In genomic region chr5:38219771-38220307, GRCm38 (mm10) we compare ENCODE assay signal across 8 mouse cellular contexts. TPM values are rescaled to one million over a fixed set of nuclear protein-coding genes. Genes with fewer than 3 reads are reported as not detected.
DNase-seq lines count a peak whose midpoint lies in the region; ATAC-seq lines count a peak whose summit lies in the region.

No protein-coding gene starts in this region.

- peak overlapping the region; percentile 87 for H3K9ac ChIP-seq in kidney, embryonic 14.5 days (ENCODE audit: low read depth, low read length)
- H3K9ac ChIP-seq in forebrain, embryonic 12.5 days: peak overlapping the region; percentile 81
- peak overlapping the region; percentile 82 for H3K9ac ChIP-seq in limb, embryonic 13.5 days
- peak overlapping the region; percentile 83 for H3K9ac ChIP-seq in midbrain, embryonic 16.5 days (ENCODE audit: low read depth, low read length)

- peak; percentile 80; the same call in 1 of the 2 replicates for ATAC-seq in kidney, embryonic 14.5 days (ENCODE audit: low FRiP score, low TSS enrichment)
- peak; percentile 85; the same call in 1 of the 2 replicates for ATAC-seq in forebrain, embryonic 12.5 days (ENCODE audit: low FRiP score)
- peak; percentile 85 for ATAC-seq in limb, embryonic 13.5 days (ENCODE audit: low FRiP score, low read depth)
- peak; percentile 86 for ATAC-seq in midbrain, embryonic 16.5 days

- WGBS in kidney, embryonic 14.5 days: 2% methylated on average over 27 of the region's 35 CpGs
- WGBS in forebrain, embryonic 12.5 days: 1% methylated on average over 35 of the region's 35 CpGs
- WGBS in limb, embryonic 13.5 days: 1% methylated on average over 28 of the region's 35 CpGs
- WGBS in midbrain, embryonic 16.5 days: under 1% methylated on average over 31 of the region's 35 CpGs

- H3K9me3 ChIP-seq in kidney, embryonic 14.5 days (ENCODE audit: control insufficient read depth, low read length): no peaks in the 10 kb centered on the region
- no peaks in the 10 kb centered on the region for H3K9me3 ChIP-seq in forebrain, embryonic 12.5 days
- H3K9me3 ChIP-seq in limb, embryonic 13.5 days: no peaks in the 10 kb centered on the region
- no peaks in the 10 kb centered on the region for H3K9me3 ChIP-seq in midbrain, embryonic 16.5 days (replicated peaks; ENCODE audit: control insufficient read depth, low read length, poor library complexity, severe bottlenecking)

- no peak for DNase-seq in kidney, postnatal 25 days
- DNase-seq in NIH3T3 (ENCODE audit: low read depth): peak; percentile 58
- no peak for DNase-seq in B cell, adult 2 months
- DNase-seq in ovary, postnatal 10 days (ENCODE audit: low spot score): no peak

- 0 out of 2 replicates have a peak overlapping the region, but pooled peaks have one; percentile 19 for H3K27ac ChIP-seq in kidney, embryonic 14.5 days (ENCODE audit: low read depth, low read length)
- H3K27ac ChIP-seq in forebrain, embryonic 12.5 days: peak overlapping the region; percentile 69
- H3K27ac ChIP-seq in limb, embryonic 13.5 days: peak overlapping the region; percentile 33
- H3K27ac ChIP-seq in midbrain, embryonic 16.5 days (ENCODE audit: low read length): peak overlapping the region; percentile 86

- peak overlapping the region; percentile 95 for H3K4me3 ChIP-seq in kidney, embryonic 14.5 days (ENCODE audit: low read length)
- peak overlapping the region; percentile 88 for H3K4me3 ChIP-seq in forebrain, embryonic 12.5 days (replicated peaks)
- peak overlapping the region; percentile 92 for H3K4me3 ChIP-seq in limb, embryonic 13.5 days
- peak overlapping the region; percentile 94 for H3K4me3 ChIP-seq in midbrain, embryonic 16.5 days (ENCODE audit: low read depth, low read length)

- H3K4me1 ChIP-seq in kidney, embryonic 14.5 days (ENCODE audit: control insufficient read depth, insufficient read depth, low read length): peaks cover 16% of the 10 kb centered on the region
- peaks cover 25% of the 10 kb centered on the region for H3K4me1 ChIP-seq in forebrain, embryonic 12.5 days
- H3K4me1 ChIP-seq in limb, embryonic 13.5 days: peaks cover 21% of the 10 kb centered on the region
- H3K4me1 ChIP-seq in midbrain, embryonic 16.5 days (ENCODE audit: control insufficient read depth, insufficient read depth, low read length): peaks cover 22% of the 10 kb centered on the region

- H3K36me3 ChIP-seq in kidney, embryonic 14.5 days (ENCODE audit: control insufficient read depth, insufficient read depth, low read length): peaks cover 29% of the 10 kb centered on the region
- H3K36me3 ChIP-seq in forebrain, embryonic 12.5 days (replicated peaks): peaks cover 31% of the 10 kb centered on the region
- H3K36me3 ChIP-seq in limb, embryonic 13.5 days: peaks cover 32% of the 10 kb centered on the region
- H3K36me3 ChIP-seq in midbrain, embryonic 16.5 days (ENCODE audit: control insufficient read depth, insufficient read depth, low read length): peaks cover 11% of the 10 kb centered on the region

- H3K4me2 ChIP-seq in kidney, embryonic 14.5 days (replicated peaks; ENCODE audit: low read depth, low read length): peak overlapping the region; percentile 84
- H3K4me2 ChIP-seq in forebrain, embryonic 12.5 days: peak overlapping the region; percentile 89
- peak overlapping the region; percentile 92 for H3K4me2 ChIP-seq in limb, embryonic 13.5 days (replicated peaks)
- H3K4me2 ChIP-seq in midbrain, embryonic 16.5 days (ENCODE audit: low read length): peak overlapping the region; percentile 90

- H3K27me3 ChIP-seq in kidney, embryonic 14.5 days (ENCODE audit: control insufficient read depth, insufficient read depth, low read length): no peaks in the 10 kb centered on the region
- no peaks in the 10 kb centered on the region for H3K27me3 ChIP-seq in forebrain, embryonic 12.5 days
- no peaks in the 10 kb centered on the region for H3K27me3 ChIP-seq in limb, embryonic 13.5 days
- H3K27me3 ChIP-seq in midbrain, embryonic 16.5 days (ENCODE audit: control insufficient read depth, insufficient read depth, low read depth, low read length): no peaks in the 10 kb centered on the region

RNA-seq across cellular contexts. Expression of gene Zbtb49, which starts 0.4 kb away (rescaled TPM):
- 9.5 and 14.2 TPM in 2 replicates for polyA plus RNA-seq in kidney, embryonic 14.5 days (2014; fragmentation: Nextera tagmentation; extraction: Ambion mirVana)
- polyA plus RNA-seq in forebrain, embryonic 12.5 days (2016; fragmentation: Nextera tagmentation; extraction: Ambion mirVana): 24.7 and 27.6 TPM in 2 replicates
- 18.4 and 18.7 TPM in 2 replicates for polyA plus RNA-seq in limb, embryonic 13.5 days (2015; fragmentation: Nextera tagmentation; extraction: Ambion mirVana)
- polyA plus RNA-seq in midbrain, embryonic 16.5 days (2015; fragmentation: Nextera tagmentation; extraction: Ambion mirVana): 19.8 and 21.7 TPM in 2 replicates

RNA-seq across cellular contexts. Expression of gene Lyar, which starts 0.4 kb away (rescaled TPM):
- polyA plus RNA-seq in kidney, embryonic 14.5 days (2014; fragmentation: Nextera tagmentation; extraction: Ambion mirVana): 134 and 156 TPM in 2 replicates
- 117 and 128 TPM in 2 replicates for polyA plus RNA-seq in forebrain, embryonic 12.5 days (2016; fragmentation: Nextera tagmentation; extraction: Ambion mirVana)
- polyA plus RNA-seq in limb, embryonic 13.5 days (2015; fragmentation: Nextera tagmentation; extraction: Ambion mirVana): 115 and 118 TPM in 2 replicates
- polyA plus RNA-seq in midbrain, embryonic 16.5 days (2015; fragmentation: Nextera tagmentation; extraction: Ambion mirVana): 35.4 and 41.9 TPM in 2 replicates

RNA-seq across cellular contexts. Expression of gene Tmem128, which starts 40.1 kb away (rescaled TPM):
- polyA plus RNA-seq in kidney, embryonic 14.5 days (2014; fragmentation: Nextera tagmentation; extraction: Ambion mirVana): 103 and 114 TPM in 2 replicates
- polyA plus RNA-seq in forebrain, embryonic 12.5 days (2016; fragmentation: Nextera tagmentation; extraction: Ambion mirVana): 90.9 and 91.4 TPM in 2 replicates
- polyA plus RNA-seq in limb, embryonic 13.5 days (2015; fragmentation: Nextera tagmentation; extraction: Ambion mirVana): 67.2 and 75.3 TPM in 2 replicates
- polyA plus RNA-seq in midbrain, embryonic 16.5 days (2015; fragmentation: Nextera tagmentation; extraction: Ambion mirVana): 92.9 and 94.6 TPM in 2 replicates

RNA-seq across cellular contexts. Expression of gene Otop1, which starts 55.9 kb away (rescaled TPM):
- not detected in 2 replicates for polyA plus RNA-seq in kidney, embryonic 14.5 days (2014; fragmentation: Nextera tagmentation; extraction: Ambion mirVana)
- polyA plus RNA-seq in forebrain, embryonic 12.5 days (2016; fragmentation: Nextera tagmentation; extraction: Ambion mirVana): not detected in 2 replicates
- polyA plus RNA-seq in limb, embryonic 13.5 days (2015; fragmentation: Nextera tagmentation; extraction: Ambion mirVana): 0.06 and 0.14 TPM in 2 replicates
- 0.11 TPM in 1 of 2 replicates, not detected in the other for polyA plus RNA-seq in midbrain, embryonic 16.5 days (2015; fragmentation: Nextera tagmentation; extraction: Ambion mirVana)

Comparison
In these comparisons a context has a peak if more than half of its experiments do, and no peak if none do; other contexts are left out.
1. H3K27ac ChIP-seq: peak in every context shown above with its lines; median percentile 86 in midbrain, embryonic 16.5 days; 69 in forebrain, embryonic 12.5 days; 33 in limb, embryonic 13.5 days; 19 in kidney, embryonic 14.5 days.